Mouse (Mus musculus) kidney, postnatal 36 days (tissue): ENCODE results near the gene Cxcr5.
"Not testable (repeated sequence)": the region's sequence is repeated elsewhere in the genome, so short reads cannot be mapped to it uniquely, and the experiment has no call there.

Experiments
- DNase-seq, 2 experiments: peaks; one replicate each; pipeline ENCODE4 v3.0.0; 2021 to 2022; ENCODE audit warnings: mixed read lengths in 2 of 2

Gene Cxcr5

DNA sequence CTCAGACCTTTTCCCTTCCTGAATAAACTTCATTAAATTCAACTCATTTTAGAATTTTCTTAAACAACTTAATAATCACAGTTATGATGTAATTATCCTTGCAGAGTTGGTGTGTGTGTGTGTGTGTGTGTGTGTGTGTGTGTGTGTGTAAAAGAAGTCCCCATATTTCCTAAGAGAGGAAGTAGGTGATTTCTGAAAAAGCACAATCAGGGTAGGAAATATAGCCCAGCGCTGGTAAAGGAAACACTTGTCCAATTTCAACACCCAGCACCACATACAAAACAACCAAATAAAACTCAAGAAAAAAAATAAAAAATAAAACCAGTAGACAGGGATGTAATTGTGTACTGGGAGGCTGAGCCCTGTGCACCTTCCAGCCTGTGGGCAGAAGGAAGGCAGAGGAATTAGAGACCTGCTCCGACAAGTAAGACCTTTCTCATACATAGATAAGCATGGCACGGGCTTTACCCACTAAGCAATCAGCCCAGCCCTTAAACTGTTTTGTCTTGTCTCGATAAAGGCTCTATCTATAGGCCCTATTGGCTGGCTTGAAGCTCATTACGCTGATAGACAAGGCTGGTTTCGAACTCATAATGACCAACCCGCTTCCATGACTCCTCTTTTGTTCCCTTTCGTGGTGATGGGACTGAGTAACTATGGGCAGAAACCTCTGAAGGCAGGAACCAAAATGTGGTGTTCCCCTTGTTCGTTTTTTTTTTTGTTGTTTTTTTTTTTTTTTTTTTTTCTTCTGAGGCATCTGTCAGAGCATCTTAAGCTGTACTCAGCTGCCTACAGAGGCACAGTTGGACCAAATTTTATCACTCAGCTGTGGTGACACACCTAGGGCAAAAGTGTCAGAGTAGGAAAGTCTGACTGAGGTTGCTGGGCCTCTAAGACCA is 25.8 kb upstream of the Cxcr5 start:
- no peak for DNase-seq

DNA sequence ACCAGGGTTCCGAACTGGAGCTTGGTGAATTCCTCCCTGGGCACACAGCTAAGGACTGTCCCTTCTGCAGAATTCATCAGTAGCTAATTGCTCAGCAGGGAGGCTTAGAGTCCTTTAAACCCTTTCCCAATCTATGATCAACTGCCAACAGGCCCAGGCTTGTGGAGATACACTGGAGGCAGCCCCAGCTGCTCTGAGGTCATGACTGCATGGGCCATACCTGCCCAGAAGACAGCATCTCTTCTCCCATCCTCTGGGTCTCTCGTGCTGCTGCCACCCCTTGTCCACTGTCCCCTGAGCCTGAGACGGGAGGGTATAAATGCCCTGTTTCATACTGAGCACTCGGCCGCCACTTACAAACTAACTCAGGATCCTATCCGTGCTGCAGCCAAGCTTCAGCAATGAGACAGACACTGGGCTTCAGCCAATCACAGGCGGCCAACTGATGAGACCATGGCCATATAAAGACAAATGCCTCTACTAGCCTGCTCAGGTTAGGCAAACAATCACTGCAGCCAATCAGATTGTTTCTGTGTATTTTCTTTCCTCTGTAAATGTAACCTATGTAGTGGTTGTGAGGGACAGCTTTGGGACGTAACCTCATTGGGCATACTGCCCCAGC is 25.1 kb upstream of the Cxcr5 start:
- DNase-seq: no peak

DNA sequence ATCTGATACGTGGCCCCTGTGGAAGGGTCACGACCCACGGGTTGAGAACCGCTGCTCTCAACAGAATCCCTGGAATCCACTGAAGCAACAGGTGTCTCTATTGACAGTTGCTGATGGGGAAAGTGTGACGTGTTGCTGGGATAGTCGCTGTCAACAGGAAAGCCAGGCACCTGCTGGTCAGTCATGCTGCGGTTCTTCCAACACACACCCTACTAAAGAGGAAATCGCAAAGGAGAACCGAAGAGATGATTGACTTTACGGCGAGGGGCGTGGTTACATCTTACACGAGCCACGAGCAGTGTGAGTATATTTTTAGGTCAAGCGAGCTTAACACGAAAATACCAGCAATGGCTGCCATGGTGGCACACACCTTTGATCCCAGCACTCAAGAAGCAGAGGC is 20.7 kb upstream of the Cxcr5 start:
- no peak for DNase-seq

DNA sequence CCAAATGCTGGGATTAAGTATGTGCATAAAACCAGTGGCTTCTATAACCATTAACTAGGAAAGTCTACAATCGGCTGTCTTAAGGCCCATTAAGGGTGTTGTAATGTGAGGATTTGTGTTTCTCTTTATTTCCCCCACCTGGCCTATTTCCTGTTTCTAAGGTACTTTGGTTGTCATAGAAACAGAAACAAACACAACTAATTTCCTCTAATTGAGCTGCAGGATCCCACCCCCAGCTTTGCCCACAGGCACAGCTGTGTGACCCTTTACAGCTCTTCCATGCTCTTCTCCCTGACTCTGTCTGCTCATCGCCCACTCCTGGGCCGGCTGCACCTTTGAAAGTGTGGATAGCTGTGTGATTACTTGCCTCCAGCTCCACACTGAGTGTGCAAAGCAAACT is 19.7 kb upstream of the Cxcr5 start:
- no peak for DNase-seq

DNA sequence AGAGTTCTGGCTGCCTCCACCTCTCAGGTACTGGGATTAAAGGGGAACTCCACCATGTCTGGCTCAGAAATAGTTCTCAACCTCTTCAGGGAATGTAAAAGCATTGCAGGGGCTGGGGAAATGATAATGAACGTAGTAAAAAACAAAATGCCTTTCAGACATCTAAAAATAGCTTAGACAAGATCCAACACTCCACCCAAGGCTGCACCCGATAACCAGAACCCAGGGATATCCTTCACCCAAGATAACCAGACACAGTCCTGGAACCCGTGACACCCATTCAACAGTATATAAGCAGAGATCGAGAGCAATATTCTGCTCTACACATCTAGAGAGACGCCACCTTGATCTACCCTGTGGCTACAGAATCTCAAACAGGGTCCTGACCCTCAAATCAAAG is 18.4 kb upstream of the Cxcr5 start:
- DNase-seq: no peak

DNA sequence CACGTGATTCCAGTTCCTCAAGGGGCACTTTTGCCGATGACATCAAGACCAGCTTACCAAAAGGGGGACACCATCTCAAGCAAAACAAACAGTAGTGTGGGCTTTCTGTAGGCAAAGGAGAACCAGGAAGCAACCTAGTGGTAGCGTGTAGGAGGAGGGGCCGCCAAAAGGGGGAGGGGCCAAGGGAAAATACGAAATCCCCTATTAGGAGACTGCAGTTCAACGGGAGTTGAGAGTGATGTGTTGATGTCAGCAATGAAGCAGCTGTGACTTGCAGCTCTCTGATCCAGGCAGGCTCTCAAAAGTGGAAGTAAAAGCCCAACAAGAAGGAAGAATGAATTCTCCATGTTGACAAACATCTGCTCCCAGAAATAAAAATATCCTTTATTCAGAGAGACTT is 17.7 kb upstream of the Cxcr5 start:
- DNase-seq: peak; percentile 22 to 51

DNA sequence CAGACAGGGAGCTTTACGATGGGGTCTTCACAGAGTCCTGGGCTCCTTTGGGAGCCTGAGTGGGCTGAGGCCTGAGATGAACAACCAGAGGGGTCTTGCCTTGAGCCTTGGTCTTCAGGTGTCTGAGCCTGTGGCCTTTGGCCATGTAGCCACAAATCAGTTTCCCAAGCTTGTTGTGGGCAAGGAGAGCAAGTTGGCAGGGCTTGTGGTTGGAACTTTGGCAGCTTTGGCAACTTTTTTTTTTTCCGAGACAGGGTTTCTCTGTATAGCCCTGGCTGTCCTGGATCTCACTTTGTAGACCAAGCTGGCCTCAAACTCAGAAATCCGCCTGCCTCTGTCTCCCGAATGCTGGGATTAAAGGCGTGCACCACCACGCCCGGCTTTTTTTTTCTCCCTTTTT is 14.4 kb upstream of the Cxcr5 start:
- not testable (repeated sequence) for DNase-seq

DNA sequence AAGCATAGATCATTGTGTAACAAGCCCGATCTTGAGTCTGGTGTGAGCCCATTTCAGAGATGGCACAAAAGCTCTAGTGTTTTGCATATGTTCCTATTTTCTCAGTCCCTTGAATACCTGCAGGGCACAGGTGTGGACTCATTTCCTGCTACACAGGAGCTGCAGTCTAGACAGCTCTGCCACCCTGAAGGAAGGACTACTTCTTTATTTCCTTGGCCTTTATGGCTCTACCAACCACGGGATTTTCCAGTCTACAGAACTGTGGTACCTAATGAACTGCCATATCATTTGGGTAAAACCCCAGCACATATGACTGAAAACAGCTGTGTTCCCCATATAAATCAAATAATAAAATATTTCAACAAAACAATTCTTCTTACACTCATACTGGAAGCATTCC is 13.4 kb upstream of the Cxcr5 start:
- no peak for DNase-seq

DNA sequence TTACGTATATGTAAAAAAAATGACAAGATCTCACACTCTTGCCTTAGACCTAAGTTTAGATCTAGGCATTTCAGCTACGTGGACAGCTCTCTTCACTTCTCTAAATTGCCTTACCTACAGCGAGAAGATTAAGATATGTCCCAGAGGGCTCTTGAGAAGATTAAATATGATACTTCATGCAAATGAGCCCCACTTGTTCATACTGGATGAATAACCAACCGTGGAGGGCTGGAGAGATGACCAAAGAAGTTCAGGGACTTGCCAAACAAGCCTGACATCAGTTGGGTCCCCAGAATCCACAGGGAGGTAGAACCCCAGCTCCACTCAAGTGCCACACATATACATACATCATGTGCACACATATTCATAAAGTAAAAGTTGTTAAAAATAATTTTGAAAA is 11.6 kb upstream of the Cxcr5 start:
- DNase-seq: no peak

DNA sequence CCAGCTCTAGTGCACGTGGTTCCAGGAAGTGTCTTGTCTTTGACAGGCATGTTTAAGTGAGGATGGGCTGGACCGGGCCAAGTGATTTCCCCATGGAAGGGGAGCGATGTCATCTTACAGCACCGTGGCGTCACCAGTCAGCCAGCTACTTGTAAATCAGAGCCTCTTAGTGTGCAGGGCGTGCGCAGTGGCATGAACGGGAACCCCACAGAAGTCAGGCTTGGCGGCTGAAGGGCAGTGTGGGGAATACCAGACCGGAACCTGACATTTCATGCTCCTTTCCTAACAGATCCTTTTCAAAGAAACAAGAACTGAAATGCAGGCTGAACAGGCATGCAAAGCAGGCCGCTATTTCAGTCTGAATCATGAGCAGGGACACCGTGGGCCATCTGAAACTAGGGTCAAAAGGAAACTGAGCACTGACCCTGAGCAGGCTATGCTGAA is 9.3 kb upstream of the Cxcr5 start:
- DNase-seq: peak in 1 of 2 experiments; percentile 13

DNA sequence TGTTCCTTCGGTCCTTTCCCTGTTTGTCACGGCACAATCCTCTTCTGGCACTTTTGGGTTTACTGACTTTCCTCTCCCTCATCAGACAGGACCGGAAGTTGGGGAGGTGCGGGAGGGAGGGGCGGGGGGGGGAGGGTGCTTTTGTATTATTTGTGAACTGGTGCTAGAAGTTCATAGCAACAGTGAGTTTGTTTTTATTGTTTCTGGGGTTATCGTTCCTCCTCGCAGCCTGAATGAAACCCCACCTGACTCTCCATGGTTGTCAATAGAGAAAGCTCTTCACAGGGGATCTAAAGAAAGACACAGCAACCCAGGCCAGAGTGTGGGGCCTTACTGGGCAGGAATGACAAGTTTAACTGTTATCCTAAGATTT is 6.4 kb upstream of the Cxcr5 start:
- DNase-seq: no peak

DNA sequence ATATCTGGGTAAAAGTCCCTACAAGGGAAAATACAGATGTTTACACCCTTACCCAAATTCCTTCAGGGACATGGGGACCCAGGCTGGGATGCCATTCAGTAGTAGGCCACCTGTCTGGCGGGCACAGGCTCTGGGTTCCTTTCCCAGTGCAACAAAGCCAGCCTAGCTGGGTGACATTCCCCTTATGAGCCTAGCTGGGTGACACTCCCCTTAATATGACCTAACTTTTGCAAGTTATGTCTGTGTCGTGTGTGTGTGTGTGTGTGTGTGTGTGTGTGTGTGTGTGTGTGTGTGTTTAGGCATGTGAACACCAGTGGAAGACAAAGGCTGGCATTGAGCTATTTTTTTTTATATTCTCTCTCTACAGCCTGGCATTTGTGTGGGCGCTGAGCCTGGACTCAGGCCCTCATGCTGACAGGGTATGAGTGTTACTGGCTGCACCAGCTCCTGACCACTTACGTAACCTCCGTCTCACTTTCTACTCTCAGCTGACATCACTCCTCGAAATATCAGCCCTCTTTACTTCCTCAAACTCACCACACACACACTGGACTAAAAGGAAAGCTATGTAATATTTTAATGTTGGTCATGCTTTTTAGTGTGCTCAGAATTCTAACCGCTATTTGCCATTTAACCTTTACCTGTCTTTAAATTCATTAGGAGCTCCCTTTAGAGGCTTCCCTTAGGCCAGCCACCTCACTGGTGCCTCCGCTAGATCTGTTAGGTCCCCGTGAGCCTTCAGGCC is 5.8 kb upstream of the Cxcr5 start:
- DNase-seq: no peak

DNA sequence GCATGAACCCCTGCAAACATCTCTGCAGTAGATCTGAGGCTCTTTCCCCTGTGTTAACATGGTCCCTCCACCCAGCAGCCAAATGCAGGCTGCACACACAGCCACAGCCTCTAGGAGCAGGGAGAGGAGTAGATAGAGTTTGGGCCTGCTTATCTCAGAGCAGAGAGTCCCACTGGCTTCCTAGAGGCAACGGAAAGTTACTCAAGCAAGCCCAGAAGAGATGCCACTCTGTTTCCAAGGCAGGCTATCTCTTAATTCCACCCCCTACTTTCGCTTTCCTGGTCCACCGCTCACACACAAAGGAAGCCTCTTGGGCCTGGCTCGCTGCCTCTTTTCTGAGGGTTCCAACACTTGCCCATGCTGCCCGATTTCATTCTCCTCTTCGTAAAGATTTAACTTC is 3.7 kb upstream of the Cxcr5 start:
- no peak for DNase-seq

DNA sequence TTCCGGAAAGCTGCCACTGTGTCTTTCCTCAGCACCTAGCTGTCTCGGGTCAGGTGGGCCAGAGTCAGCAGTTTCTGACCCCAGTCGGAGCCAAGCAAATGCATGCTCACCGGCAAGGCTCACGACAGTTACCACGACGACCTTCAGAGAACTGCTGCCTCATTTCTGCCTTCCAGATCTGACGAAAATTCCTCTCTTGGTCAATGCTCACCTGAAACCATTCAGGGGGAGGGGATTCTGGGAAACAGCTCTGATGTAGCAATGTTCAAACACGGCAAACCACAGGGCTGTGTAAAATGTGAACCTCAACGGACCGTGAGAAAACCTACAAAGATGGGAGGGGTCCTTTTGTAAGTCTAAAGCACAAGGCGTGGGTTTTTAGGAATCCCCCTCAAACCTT is 1.3 kb upstream of the Cxcr5 start:
- no peak for DNase-seq

DNA sequence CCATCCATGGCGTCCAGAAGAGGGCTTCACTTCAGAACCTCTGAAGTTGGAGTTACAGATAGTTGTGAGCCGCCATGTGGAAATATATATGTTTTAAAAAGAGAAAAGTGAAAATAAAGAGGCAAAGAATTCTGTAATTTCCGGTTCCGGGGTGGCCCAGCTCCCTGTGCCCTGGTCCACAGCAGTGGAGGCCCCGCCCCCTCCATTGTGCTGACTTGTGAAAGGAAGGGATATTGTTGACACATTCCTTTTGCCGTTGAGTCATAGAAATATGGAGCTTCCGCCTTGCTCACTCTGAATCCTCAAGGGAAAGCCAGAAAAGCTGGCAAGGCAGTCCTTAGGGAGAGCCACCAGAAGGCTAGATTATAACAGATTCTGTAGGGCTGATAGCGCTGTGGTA is 9.5 kb downstream of the Cxcr5 start:
- peak; percentile 9 to 54 for DNase-seq

DNA sequence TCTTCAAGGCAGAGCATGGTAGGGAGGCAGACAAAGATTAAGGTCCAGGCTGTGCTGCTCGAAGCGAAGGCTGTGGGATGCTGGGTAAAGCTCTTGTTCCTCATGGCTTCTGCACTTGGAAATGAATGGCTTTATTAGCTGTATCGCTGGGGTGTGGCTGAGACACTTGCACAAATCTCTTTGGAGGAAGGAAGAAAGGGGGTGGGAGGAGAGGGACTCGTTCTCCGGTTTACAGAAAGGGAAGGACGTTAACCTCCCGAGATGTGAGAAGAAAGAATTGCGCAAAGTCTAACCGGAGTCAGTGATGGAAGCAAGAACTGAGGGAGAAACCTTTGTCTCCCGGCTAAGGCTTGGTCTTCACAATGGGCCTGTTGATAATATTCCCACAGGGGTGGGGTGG is 10.5 kb downstream of the Cxcr5 start:
- DNase-seq: no peak

DNA sequence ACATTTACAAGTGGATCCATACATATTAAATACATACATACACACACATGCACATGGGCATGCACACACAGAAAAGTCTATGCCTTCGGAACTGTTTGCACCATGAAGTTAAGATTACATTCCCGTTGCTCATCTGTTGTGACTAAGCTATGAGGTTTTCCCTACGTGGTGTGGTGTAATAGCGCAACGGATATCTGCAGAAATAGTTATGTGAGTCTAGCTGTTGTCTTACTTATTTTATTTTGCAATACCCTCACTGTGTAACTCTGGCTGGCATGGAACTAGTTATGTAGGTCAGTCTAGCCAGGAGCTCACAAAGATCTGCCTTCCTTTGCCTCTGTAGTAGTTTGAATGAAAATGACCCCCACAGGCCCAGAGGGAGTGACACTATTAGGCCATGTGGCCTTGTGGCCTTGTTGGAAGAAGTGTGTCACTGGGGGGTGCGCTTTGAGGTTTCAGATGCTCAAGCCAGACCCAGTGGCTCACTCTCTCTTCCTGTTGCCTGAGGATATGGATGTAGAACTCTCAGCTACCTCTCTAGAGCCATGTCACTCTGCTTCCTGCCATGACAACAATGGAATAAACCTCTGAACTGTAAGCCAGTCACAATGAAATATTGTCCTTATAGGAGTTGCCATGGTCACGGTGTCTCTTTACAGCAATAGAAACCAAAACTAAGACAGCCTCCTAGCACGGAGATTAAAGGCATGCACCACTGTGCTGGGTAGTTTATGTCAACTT is 13.1 kb downstream of the Cxcr5 start:
- DNase-seq: no peak

DNA sequence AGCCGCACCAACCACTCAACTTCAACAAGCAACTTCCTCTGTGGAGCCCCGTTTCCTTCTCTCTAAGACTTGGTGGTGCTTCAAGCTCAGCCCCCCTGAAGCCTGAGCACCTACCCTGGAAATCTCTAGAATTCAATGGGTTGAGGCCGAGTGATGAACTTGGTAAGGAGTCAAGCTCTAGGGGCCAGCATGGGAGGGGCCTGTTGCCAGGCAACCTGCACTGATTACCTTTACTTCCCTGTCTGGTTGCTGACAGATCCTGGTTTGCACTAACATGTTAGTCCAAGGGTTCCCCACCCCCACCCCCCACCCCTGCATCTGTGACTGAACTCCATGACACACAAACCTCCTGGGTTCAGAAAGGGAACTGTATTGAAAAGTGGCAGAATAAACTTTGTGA is 16.7 kb downstream of the Cxcr5 start:
- no peak for DNase-seq

DNA sequence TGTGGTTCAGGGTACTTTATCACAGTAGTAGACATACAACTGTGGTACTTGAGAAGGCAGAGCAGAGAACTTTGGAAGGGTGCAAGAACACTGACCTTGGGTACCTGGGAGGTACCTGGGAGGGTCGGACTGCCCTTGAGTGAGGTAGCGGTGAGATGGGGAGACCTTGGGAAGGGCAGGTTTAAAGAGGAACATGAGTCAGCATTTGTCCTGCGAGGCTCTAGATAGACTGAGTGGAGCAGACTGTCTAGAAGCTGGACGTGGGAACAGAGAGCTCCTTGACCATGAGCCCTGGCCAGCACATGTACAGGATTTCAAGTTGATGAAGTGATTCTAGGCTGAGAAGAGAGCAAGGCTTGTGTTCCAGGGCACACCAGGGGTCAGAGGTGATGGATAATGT is 19.3 kb downstream of the Cxcr5 start:
- no peak for DNase-seq

DNA sequence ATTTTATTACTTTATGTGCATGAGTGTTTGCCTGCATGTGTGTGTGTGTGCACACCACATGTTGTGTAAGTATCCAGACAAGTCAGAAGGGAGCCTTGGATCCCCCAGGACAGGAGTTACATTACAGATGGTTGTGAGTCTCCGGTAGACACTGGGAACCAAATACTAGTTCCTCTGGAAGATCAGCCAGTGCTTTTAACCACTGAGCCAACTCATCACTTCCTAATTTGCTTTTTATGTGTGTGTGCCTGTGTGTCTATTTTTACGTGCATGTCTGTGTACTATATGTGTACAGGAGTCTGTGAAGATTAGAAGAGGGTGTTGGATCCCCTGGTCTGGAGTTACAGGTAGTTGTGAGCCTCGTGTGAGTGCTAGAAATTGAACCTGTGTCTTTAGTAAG is 21.0 kb downstream of the Cxcr5 start:
- no peak for DNase-seq

DNA sequence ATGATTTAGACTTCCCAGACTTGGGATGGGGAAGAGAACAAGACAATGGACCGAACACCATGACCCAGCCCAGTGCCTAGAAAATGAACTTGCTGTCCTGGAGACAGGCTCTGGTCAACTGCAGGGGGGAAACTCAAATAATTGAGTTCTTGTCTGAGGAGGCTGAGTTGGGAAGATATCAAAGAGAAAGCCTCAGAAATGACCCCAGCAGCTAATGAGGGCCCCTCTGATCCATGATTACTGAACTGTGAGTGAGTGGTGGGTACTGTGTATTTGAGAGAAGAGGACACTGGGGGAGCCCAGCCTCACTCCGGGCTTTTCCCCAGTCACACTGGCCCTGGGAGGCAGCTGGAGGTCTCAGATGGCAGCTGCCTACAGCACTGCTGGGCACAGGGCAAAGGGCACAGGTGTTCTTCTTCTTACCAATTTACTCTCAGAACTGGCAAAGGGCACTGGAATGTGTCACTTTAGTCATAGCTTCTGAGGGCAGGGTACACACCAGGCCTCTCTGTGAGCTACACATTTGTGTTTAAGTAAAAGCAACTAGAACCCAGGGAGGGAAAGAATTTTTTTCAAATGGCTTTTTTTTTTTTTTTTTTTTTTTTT is 21.8 kb downstream of the Cxcr5 start:
- peak; percentile 37 to 43 for DNase-seq

DNA sequence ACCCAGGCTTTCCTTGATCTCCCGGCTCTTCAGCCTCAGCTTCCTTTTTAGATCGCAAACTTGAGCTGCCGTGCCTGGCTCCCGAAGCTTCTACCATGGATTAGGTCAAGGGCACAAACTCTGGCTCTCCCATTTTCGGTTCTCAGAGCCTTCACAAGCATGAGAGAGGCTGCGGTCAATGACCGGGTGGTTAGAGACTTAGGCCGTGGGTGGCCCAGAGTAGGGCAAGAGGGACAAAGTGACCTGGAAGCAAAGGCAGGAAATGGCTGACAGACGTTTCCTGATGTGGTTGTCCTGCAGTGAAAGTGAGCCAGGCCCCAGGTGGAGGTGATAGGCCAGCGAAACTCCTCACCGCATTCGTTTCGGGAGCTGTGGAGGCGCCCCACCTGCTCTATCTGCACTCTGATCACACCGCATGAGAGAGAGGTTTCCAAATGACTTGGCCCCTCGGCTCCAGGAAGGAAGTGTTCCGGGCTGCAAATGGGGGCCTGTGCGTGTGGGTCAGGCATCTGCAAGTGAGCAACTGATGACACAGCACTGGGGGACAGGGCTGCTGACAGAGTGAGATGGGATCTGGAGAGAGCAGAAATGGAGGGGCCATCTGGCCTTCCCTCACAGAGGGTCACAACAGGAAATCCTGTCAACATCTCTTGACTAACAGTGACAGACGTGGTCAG is 23.9 kb downstream of the Cxcr5 start:
- DNase-seq: no peak
